Mouse (Mus musculus): ENCODE measurements around the gene Grb2. TPM values are rescaled to one million over a fixed set of nuclear protein-coding genes. Genes with fewer than 3 reads are reported as not detected.
"Not testable (repeated sequence)": the region's sequence is repeated elsewhere in the genome, so short reads cannot be mapped to it uniquely, and the experiment has no call there.

Gene Grb2
- polyA plus RNA-seq, 1 experiment from 2014 or later: 173 TPM

GRCm38 (mm10) chr11:115654128-115654527, 54.3 kb downstream of the Grb2 start:
- H3K4me1 ChIP-seq: no peaks in the 10 kb centered on the region
- H3K9me3 ChIP-seq: no peaks in the 10 kb centered on the region
- ATAC-seq (replicated peaks): no peak
- H3K4me2 ChIP-seq: no peak overlapping the region
- no peaks in the 10 kb centered on the region for H3K27me3 ChIP-seq (replicated peaks)
- no peak overlapping the region for H3K9ac ChIP-seq
- H3K4me3 ChIP-seq: no peak overlapping the region
- no peak overlapping the region for H3K27ac ChIP-seq
- WGBS: 74% methylated on average over 2 of the region's 2 CpGs
- H3K36me3 ChIP-seq (replicated peaks): peaks cover 5% of the 10 kb centered on the region; the same call in 1 of the 2 replicates

GRCm38 (mm10) chr11:115653194-115653593, 55.2 kb downstream of the Grb2 start:
- no peak overlapping the region for H3K9ac ChIP-seq
- H3K9me3 ChIP-seq: no peaks in the 10 kb centered on the region
- WGBS: 88% methylated on average over 3 of the region's 3 CpGs
- H3K4me3 ChIP-seq: no peak overlapping the region
- H3K27me3 ChIP-seq (replicated peaks): no peaks in the 10 kb centered on the region
- ATAC-seq (replicated peaks): no peak
- H3K4me1 ChIP-seq: no peaks in the 10 kb centered on the region
- peaks cover 5% of the 10 kb centered on the region; the same call in 1 of the 2 replicates for H3K36me3 ChIP-seq (replicated peaks)
- H3K27ac ChIP-seq: no peak overlapping the region
- H3K4me2 ChIP-seq: no peak overlapping the region

GRCm38 (mm10) chr11:115651680-115652079, 56.7 kb downstream of the Grb2 start:
- 91% methylated on average over 3 of the region's 3 CpGs for WGBS
- Histone ChIP-seq H3K9me3 (no peaks in the 10 kb centered on the region), H3K27me3 (replicated peaks) (no peaks in the 10 kb centered on the region), H3K4me1 (no peaks in the 10 kb centered on the region), H3K27ac (no peak overlapping the region), H3K36me3 (replicated peaks) (peaks cover 5% of the 10 kb centered on the region; the same call in 1 of the 2 replicates), H3K9ac (no peak overlapping the region), H3K4me2 (no peak overlapping the region), H3K4me3 (no peak overlapping the region)
- ATAC-seq (replicated peaks): no peak

GRCm38 (mm10) chr11:115649706-115650105, 58.7 kb downstream of the Grb2 start:
- H3K36me3 ChIP-seq (replicated peaks): peaks cover 6% of the 10 kb centered on the region
- WGBS: 54% methylated on average over 10 of the region's 10 CpGs

GRCm38 (mm10) chr11:115647459-115647858, 60.9 kb downstream of the Grb2 start:
- Histone ChIP-seq H3K4me3 (no peak overlapping the region), H3K4me1 (no peaks in the 10 kb centered on the region), H3K36me3 (replicated peaks) (peaks cover 6% of the 10 kb centered on the region), H3K9me3 (no peaks in the 10 kb centered on the region), H3K4me2 (no peak overlapping the region), H3K27me3 (replicated peaks) (no peaks in the 10 kb centered on the region), H3K27ac (no peak overlapping the region), H3K9ac (no peak overlapping the region)
- ATAC-seq (replicated peaks): no peak
- 64% methylated on average over 6 of the region's 6 CpGs for WGBS

More at GRCm38 (mm10) chr11:115649706-115650105, 58.7 kb downstream of the Grb2 start:
- peak overlapping the region; percentile 51 for H3K27ac ChIP-seq
- ATAC-seq (replicated peaks): no peak
- H3K4me2 ChIP-seq: no peak overlapping the region
- H3K9me3 ChIP-seq: no peaks in the 10 kb centered on the region
- H3K9ac ChIP-seq: no peak overlapping the region
- H3K27me3 ChIP-seq (replicated peaks): no peaks in the 10 kb centered on the region
- H3K4me1 ChIP-seq: no peaks in the 10 kb centered on the region
- no peak overlapping the region for H3K4me3 ChIP-seq

GRCm38 (mm10) chr11:115646439-115646838, 62.0 kb downstream of the Grb2 start:
- peaks cover 6% of the 10 kb centered on the region for H3K36me3 ChIP-seq (replicated peaks)
- H3K4me3 ChIP-seq: no peak overlapping the region
- no peak overlapping the region for H3K9ac ChIP-seq
- no peaks in the 10 kb centered on the region for H3K27me3 ChIP-seq (replicated peaks)
- H3K4me2 ChIP-seq: no peak overlapping the region
- no peaks in the 10 kb centered on the region for H3K9me3 ChIP-seq
- no peak overlapping the region for H3K27ac ChIP-seq
- H3K4me1 ChIP-seq: no peaks in the 10 kb centered on the region
- WGBS: 98% methylated on average over 9 of the region's 9 CpGs
- no peak for ATAC-seq (replicated peaks)

GRCm38 (mm10) chr11:115645498-115645897, 62.9 kb downstream of the Grb2 start:
- WGBS: 88% methylated on average over 14 of the region's 14 CpGs
- not testable (repeated sequence) for H3K4me3 ChIP-seq; H3K9ac ChIP-seq; H3K9me3 ChIP-seq; ATAC-seq (replicated peaks); H3K4me1 ChIP-seq; H3K4me2 ChIP-seq; H3K27me3 ChIP-seq (replicated peaks); H3K27ac ChIP-seq; H3K36me3 ChIP-seq (replicated peaks)

- H3K9me3 ChIP-seq: no peaks in the 10 kb centered on the region
- H3K9ac ChIP-seq: no peak overlapping the region
- H3K27ac ChIP-seq: no peak overlapping the region
- no peaks in the 10 kb centered on the region for H3K27me3 ChIP-seq (replicated peaks)
- ATAC-seq (replicated peaks): no peak
- H3K4me3 ChIP-seq: no peak overlapping the region
- H3K36me3 ChIP-seq (replicated peaks): peaks cover 6% of the 10 kb centered on the region
- H3K4me2 ChIP-seq: no peak overlapping the region
- 94% methylated on average over 13 of the region's 13 CpGs for WGBS
- H3K4me1 ChIP-seq: no peaks in the 10 kb centered on the region
Measured at GRCm38 (mm10) chr11:115644308-115644707, 64.1 kb downstream of the Grb2 start.

GRCm38 (mm10) chr11:115643265-115643664, 65.1 kb downstream of the Grb2 start:
- ATAC-seq (replicated peaks): no peak

GRCm38 (mm10) chr11:115642705-115643104, 65.7 kb downstream of the Grb2 start:
- ATAC-seq (replicated peaks): no peak
- H3K4me2 ChIP-seq: no peak overlapping the region
- no peak overlapping the region for H3K9ac ChIP-seq
- H3K4me1 ChIP-seq: no peaks in the 10 kb centered on the region
- peaks cover 6% of the 10 kb centered on the region for H3K36me3 ChIP-seq (replicated peaks)
- WGBS: 96% methylated on average over 2 of the region's 2 CpGs
- H3K9me3 ChIP-seq: no peaks in the 10 kb centered on the region
- no peak overlapping the region for H3K4me3 ChIP-seq
- no peak overlapping the region for H3K27ac ChIP-seq
- H3K27me3 ChIP-seq (replicated peaks): no peaks in the 10 kb centered on the region

More at GRCm38 (mm10) chr11:115643265-115643664, 65.1 kb downstream of the Grb2 start:
- Histone ChIP-seq H3K4me2 (no peak overlapping the region), H3K27me3 (replicated peaks) (no peaks in the 10 kb centered on the region), H3K4me3 (no peak overlapping the region), H3K9ac (no peak overlapping the region), H3K4me1 (no peaks in the 10 kb centered on the region), H3K36me3 (replicated peaks) (peaks cover 6% of the 10 kb centered on the region), H3K27ac (no peak overlapping the region), H3K9me3 (no peaks in the 10 kb centered on the region)
- WGBS: 73% methylated on average over 10 of the region's 10 CpGs

- Histone ChIP-seq H3K4me2 (no peak overlapping the region), H3K9me3 (no peaks in the 10 kb centered on the region), H3K9ac (no peak overlapping the region), H3K27ac (no peak overlapping the region), H3K27me3 (replicated peaks) (no peaks in the 10 kb centered on the region), H3K4me1 (no peaks in the 10 kb centered on the region), H3K4me3 (no peak overlapping the region), H3K36me3 (replicated peaks) (peaks cover 6% of the 10 kb centered on the region)
- ATAC-seq (replicated peaks): no peak
- 85% methylated on average over 4 of the region's 4 CpGs for WGBS
Measured at GRCm38 (mm10) chr11:115641664-115642036, 66.7 kb downstream of the Grb2 start.

- 61% methylated on average over 14 of the region's 14 CpGs for WGBS
- no peak overlapping the region for H3K9ac ChIP-seq
Measured at GRCm38 (mm10) chr11:115640978-115641663, 67.3 kb downstream of the Grb2 start.

GRCm38 (mm10) chr11:115640311-115640828, 68.0 kb downstream of the Grb2 start:
- H3K4me2 ChIP-seq: no peak overlapping the region
- ATAC-seq (replicated peaks): no peak
- H3K9ac ChIP-seq: no peak overlapping the region
- no peak overlapping the region for H3K4me3 ChIP-seq
- H3K4me1 ChIP-seq: no peaks in the 10 kb centered on the region
- WGBS: 83% methylated on average over 3 of the region's 4 CpGs
- H3K9me3 ChIP-seq: no peaks in the 10 kb centered on the region
- no peak overlapping the region for H3K27ac ChIP-seq
- no peaks in the 10 kb centered on the region for H3K27me3 ChIP-seq (replicated peaks)
- H3K36me3 ChIP-seq (replicated peaks): no peaks in the 10 kb centered on the region; the same call in 1 of the 2 replicates

More at GRCm38 (mm10) chr11:115640978-115641663, 67.3 kb downstream of the Grb2 start:
- no peaks in the 10 kb centered on the region for H3K27me3 ChIP-seq (replicated peaks)
- H3K36me3 ChIP-seq (replicated peaks): peaks cover 2% of the 10 kb centered on the region; the same call in 1 of the 2 replicates
- H3K4me1 ChIP-seq: no peaks in the 10 kb centered on the region
- no peak for ATAC-seq (replicated peaks)
- H3K9me3 ChIP-seq: no peaks in the 10 kb centered on the region
- no peak overlapping the region for H3K27ac ChIP-seq
- H3K4me3 ChIP-seq: no peak overlapping the region
- H3K4me2 ChIP-seq: no peak overlapping the region
